Mouse (Mus musculus): ENCODE data around the gene Olfr851.

The Olfr851 gene

GRCm38 (mm10) chr9:19492995-19493394, at the start of gene Olfr851:
Olfr851 (plus strand) TSS chr9:19493295.
- DNase-seq (ENCODE audit: low read depth, low spot score), result no peak

GRCm38 (mm10) chr9:19478148-19478547, 14.9 kb upstream of the Olfr851 start, which contains the start of gene Olfr850:
Olfr850 (minus strand) TSS chr9:19478248.
- DNase-seq (ENCODE audit: low read depth, low spot score), result no peak

DNA sequence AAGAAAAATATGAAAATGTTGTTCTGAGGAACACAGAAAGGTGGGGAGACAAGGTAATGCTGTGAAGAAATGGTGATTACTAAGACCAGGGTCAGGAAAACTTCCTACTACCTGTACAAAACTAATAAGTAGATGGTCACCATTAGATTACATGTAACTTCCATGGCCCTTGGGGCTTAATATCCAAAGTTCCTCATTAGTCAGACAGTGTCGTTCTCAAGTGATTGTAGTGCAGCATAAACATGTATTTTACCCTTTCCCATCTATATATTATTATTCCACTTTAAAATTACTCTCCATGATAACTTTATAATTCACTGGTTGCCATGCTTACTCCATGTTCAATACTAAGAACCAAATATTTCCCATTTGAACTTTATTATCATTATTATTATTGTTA, 47.9 kb downstream of the Olfr851 start, which contains the start of gene Olfr853:
Olfr853 (minus strand) TSS at position 101 of the 400 bp plus-strand sequence.
- DNase-seq (ENCODE audit: low read depth, low spot score), result no peak

Measured in CD4-positive helper T cell, adult 2 months (primary cell).